Mouse (Mus musculus) myocyte (in vitro differentiated cells): ENCODE measurements around the gene Usp48.

Experiments used
- E2F4 ChIP-seq: IDR thresholded peaks from one replicate; pipeline ENCODE4 v1.6.1; 2011; ENCODE audit warnings: mild to moderate bottlenecking, control low read depth, moderate library complexity; ENCODE audit not compliant: insufficient read depth
- POLR2A ChIP-seq: IDR thresholded peaks from one replicate; pipeline ENCODE4 v1.6.1; 2011; ENCODE audit warnings: low read depth, mild to moderate bottlenecking, control low read depth, moderate library complexity; ENCODE audit not compliant: insufficient read length
- TCF12 ChIP-seq: IDR thresholded peaks from one replicate; pipeline ENCODE4 v1.6.1; 2011; ENCODE audit warnings: mild to moderate bottlenecking, control low read depth; ENCODE audit not compliant: poor library complexity, insufficient read depth, severe bottlenecking
- USF1 ChIP-seq: IDR thresholded peaks from one replicate; pipeline ENCODE4 v1.6.1; 2011; ENCODE audit warnings: low read depth, mild to moderate bottlenecking, control low read depth, moderate library complexity

- TF ChIP-seq POLR2A, result no peak
- no peak for TF ChIP-seq TCF12
- TF ChIP-seq USF1, result no peak
- TF ChIP-seq E2F4, result no peak
Observed at GRCm38 (mm10) chr4:137682961-137683453, 89.5 kb downstream of the Usp48 start.
